Mouse (Mus musculus): ENCODE measurements around the gene Angptl4.

Angptl4 gene

DNA sequence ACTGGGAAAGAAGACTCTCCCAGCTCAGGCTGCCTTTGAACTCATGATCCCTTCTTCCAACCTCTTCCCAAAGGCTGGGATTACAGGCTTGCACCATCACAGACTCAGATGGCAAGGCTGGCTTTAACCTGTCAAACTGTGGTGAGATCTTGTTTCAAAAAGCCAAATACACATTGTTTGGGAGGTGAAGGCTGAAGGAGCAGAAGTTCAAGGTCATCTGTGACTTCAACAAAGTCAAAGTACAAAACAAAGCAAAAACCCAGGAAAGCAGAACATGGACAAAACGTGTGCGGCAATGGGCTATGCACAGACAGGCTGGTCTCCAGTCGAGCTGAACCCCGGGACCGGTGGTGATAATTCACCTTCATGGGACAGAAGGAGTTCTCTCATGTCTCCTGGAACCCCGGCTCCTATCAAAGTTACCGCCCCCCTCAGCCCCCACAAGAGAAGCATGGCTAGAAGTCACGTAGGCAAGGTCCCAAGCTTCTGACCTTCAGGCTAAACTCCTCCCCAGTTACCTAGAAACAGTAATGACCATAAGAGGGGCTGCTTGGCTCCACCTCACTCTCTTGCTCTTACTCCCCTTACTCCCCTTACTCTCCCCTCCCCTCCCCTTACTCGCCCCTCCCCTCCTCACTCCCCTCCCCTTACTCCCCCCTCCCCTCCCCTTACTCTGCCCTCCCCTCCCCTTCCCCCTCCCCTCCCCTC, 25.7 kb upstream of the Angptl4 start:
- no peak for ATAC-seq (ENCODE audit: insufficient number of reproducible peaks, low FRiP score, low TSS enrichment)

GRCm38 (mm10) chr17:33804745-33805144, 23.1 kb upstream of the Angptl4 start:
- no peak for ATAC-seq (ENCODE audit: insufficient number of reproducible peaks, low FRiP score, low TSS enrichment)

GRCm38 (mm10) chr17:33804205-33804604, 22.6 kb upstream of the Angptl4 start:
- ATAC-seq (ENCODE audit: insufficient number of reproducible peaks, low FRiP score, low TSS enrichment), result no peak

- ATAC-seq (ENCODE audit: insufficient number of reproducible peaks, low FRiP score, low TSS enrichment), result no peak
These were observed 20.6 kb upstream of the Angptl4 start for GRCm38 (mm10) chr17:33802221-33802620.

DNA sequence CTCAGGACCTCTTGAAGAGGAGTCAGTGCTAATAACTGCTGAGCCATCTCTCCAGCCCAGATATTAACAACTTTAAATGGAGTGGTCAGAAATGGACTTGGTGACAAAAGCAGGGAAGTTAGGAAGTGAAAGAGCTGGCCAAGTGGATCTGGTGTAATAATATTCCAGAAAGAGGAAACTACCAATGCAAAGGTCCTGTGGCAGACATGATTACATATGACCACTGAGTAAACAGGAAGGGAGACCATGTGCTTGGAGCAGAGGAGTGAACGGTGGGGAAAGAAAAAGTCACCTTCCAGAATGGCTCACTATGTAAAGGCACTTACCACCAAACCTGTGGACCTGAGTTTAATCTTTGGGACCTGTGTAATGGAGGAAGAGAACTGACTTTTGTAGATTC, 17.6 kb upstream of the Angptl4 start:
- no peak for ATAC-seq (ENCODE audit: insufficient number of reproducible peaks, low FRiP score, low TSS enrichment)

DNA sequence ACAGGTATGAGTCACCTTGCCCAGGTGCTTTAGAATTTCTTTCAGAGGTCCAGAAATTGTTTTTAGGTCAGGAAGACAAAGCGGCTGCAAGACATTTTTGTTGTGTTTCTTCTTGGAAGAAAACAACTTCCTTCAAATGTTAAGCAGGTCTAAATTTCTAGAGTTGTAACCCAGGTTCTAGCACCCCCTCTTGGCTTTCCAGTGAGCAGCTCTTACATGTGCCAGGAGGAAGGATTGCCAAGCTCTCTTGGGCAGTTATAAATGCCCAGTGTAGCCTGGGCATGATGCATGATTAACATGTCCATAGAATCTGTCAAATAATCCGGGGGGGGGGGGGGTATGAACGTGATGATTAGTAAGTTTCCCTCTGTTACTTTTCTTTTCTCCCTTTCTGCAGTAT, 16.7 kb upstream of the Angptl4 start:
- ATAC-seq (ENCODE audit: insufficient number of reproducible peaks, low FRiP score, low TSS enrichment), result no peak

DNA sequence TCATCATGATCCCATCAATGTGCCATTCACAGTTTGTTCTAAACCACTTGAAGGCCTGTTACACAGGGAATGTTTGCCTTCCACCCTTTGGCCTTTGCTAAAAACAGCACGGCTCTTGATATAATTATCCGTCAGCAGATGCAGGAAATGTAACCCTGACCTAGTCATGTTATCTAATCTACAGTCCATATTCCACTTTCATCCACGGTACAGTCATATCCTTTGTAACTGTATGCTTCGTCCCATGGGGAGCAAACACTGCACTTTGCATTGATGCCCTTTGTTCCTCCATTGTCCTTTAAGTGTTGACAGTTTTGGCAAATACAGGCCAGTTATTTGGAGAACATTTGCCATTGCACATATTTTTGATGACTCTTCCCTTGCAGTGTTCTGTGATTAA, 7.1 kb upstream of the Angptl4 start:
- no peak for ATAC-seq (ENCODE audit: insufficient number of reproducible peaks, low FRiP score, low TSS enrichment)

- no peak for ATAC-seq (ENCODE audit: insufficient number of reproducible peaks, low FRiP score, low TSS enrichment)
These were observed 4.7 kb upstream of the Angptl4 start for GRCm38 (mm10) chr17:33786375-33786774.

DNA sequence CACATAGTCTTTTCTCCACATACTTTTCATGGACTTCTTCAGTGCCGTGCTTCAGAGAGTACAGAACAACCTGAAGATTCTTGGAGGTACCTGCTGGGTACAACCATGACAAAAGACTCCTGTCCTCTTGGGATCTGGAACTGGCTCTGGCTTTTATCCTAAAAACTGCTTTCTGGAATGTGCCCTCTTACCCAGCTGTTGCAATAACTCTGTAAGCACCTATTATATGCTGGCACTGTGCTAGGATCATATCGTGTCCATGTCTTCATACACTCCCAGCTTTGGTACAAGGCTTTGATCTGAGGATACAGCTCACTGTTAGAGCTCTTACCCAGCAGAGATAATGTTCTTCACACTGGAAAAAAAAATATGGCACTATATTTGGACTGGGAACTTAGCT, 3.3 kb upstream of the Angptl4 start:
- no peak for ATAC-seq (ENCODE audit: insufficient number of reproducible peaks, low FRiP score, low TSS enrichment)

- no peak for ATAC-seq (ENCODE audit: insufficient number of reproducible peaks, low FRiP score, low TSS enrichment)
These were observed 1.8 kb upstream of the Angptl4 start for GRCm38 (mm10) chr17:33783408-33783807.

DNA sequence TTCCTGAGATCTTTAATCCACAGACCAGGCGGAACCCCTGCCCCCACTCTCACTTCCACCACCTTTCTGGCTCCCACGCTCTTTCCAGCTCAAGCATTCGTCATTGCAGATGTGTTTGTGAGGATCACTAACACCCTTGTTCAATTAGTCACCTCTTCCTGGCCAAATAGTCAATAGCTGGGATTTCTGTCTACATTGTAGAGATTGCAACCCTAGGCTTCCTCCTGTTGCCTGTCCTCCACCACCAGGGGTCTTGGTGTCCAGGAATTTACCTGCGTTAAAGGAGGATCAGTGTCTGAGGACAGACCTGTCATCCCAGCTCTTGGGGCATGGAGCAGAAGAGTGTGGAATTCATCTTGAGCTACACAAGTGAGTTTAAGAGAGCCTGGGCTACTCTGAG, 437 bp upstream of the Angptl4 start:
- no peak for ATAC-seq (ENCODE audit: insufficient number of reproducible peaks, low FRiP score, low TSS enrichment)

DNA sequence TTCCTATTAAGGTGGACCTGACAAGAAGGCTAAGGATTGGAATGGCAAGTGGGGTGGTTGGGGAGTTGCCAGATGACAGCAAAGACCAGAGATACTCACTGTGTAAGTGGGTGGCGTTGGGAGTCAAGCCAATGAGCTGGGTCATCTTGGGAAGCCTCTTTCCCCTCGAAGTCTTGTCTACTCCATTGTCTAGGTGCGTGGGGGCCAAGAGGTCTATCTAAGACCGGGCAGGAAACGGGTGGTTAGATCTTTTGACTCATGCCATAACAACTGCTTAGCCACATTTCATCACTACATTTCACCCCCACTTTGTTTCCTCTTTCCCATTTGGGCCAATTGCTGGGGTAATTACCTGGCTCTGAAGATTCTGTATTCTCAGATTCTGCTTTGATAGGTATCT, 1.2 kb downstream of the Angptl4 start:
- ATAC-seq (ENCODE audit: insufficient number of reproducible peaks, low FRiP score, low TSS enrichment), result no peak

GRCm38 (mm10) chr17:33779967-33780295, 1.7 kb downstream of the Angptl4 start:
- no peak for ATAC-seq (ENCODE audit: insufficient number of reproducible peaks, low FRiP score, low TSS enrichment)

DNA sequence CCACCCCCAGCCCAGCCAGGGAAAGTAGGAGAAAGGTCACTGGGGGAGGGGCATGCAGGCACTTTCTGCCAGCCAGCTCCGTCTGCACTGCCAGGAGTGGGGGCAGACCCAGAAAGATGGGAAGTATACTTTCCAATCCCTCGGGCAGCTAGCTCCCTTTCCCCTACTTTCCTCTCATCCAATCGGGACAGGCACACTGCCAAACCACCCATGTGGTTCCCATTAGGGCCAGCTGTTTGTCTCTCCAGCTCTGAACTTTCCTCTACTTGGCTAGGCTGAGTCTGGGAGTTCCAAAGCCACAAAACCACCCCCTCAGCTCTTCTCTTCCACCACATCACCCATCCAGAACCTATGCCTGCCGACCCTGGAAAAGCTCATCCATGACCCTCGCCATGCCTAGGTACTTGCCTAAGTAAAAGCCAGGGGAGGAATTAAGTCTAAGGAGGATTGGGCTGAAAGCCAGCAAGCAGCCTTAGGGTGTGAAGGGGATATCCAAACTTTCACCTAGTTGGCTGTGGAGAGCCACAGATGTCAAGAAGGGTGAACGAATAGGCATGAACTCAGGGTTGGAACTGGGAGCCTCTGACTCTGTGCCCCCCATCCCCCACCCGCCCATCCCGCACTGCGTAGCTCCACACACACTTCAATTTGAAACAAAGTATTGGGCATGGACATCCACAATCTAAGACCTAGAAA, 2.2 kb downstream of the Angptl4 start:
- ATAC-seq (ENCODE audit: insufficient number of reproducible peaks, low FRiP score, low TSS enrichment), result 0 out of 2 replicates have a peak, but pooled peaks have one; percentile 10

DNA sequence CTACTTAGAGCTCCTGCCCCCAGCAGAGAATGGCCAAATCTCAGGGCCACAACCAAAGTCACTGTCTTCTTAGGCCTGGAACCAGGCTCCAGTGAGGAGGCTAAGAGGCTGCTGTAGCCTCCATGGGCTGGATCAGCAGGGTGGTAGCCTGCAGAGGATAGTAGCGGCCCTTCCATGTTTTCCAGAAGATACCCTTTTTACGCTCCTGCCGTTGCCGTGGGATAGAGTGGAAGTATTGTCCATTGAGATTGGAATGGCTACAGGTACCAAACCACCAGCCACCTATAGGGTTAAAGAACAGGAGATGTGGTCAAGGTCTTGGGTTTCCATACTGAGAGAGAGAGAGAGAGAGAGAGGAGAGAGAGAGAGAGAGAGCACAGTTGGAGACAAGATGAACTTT, 6.3 kb downstream of the Angptl4 start:
- no peak for ATAC-seq (ENCODE audit: insufficient number of reproducible peaks, low FRiP score, low TSS enrichment)

DNA sequence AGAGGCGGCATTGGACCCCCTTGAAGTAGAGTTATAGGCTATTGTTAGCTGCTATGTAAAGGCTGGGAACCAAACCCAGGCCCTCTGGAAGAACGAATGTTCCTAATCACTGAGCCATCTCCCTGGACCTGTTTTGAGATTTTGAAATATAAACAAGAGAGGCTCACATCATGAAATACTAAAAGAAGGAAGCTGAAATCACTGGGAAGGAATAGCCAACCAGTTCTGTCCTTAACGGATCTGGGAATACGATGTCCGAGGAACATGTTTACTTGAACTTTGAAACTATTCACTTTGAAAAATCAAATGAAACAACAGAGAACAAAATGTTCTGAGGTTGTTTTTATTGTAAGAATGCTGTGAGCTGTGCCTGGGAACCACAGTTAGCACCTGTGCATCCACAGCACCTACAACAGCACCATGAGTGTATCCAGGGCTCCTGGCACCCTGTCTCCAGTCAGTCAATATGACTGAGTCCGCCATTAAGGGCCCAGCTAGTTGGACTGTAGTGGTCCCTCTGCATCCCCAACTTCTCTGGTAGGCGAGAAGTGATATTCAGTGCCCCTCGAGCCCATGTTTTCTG, 7.0 kb downstream of the Angptl4 start:
- ATAC-seq (ENCODE audit: insufficient number of reproducible peaks, low FRiP score, low TSS enrichment), result no peak

- no peak for ATAC-seq (ENCODE audit: insufficient number of reproducible peaks, low FRiP score, low TSS enrichment)
These were observed 7.6 kb downstream of the Angptl4 start for GRCm38 (mm10) chr17:33773871-33774572.

DNA sequence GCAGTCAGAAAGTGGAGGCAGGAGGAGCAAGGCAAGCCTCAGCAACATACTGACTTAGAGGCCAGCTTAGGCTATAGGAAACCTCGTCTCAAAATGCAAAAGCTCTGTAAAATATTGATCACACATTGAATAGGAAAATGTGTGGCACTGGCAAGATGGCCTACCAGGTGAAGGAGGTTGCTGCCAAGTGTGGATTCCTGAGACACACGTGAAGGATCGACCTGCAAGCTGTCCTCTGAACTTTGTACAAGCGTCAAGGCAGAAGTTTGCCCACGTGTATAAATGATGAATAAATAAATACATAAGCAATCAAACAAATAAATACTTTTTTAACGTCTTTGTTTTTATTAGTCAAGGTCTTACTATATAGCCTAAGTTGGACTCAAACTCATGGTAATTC, 8.2 kb downstream of the Angptl4 start:
- no peak for ATAC-seq (ENCODE audit: insufficient number of reproducible peaks, low FRiP score, low TSS enrichment)

- ATAC-seq (ENCODE audit: insufficient number of reproducible peaks, low FRiP score, low TSS enrichment), result no peak
These were observed 10.0 kb downstream of the Angptl4 start for GRCm38 (mm10) chr17:33771617-33772016.

DNA sequence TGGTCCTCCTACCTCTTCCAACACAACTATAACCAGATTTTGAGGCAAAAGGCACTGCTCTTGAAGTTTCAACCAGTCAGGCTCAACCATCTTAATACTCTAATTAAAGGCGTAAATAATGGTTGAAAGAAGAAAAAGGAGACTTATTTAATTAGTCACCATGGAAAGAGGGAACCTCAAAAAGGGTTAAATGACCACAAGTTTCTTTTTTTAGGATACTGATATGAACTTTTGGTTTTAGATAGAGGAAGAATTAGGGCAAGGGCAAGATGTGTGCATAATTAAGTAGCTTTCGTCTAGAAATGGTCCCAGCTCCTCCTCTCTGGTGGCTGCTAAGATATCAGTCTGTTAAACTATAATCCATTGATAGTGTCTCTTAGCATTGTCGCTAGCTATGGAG, 15.2 kb downstream of the Angptl4 start:
- no peak for ATAC-seq (ENCODE audit: insufficient number of reproducible peaks, low FRiP score, low TSS enrichment)
